Mouse (Mus musculus): ENCODE results near the gene Pafah1b2.

Pafah1b2 gene

DNA sequence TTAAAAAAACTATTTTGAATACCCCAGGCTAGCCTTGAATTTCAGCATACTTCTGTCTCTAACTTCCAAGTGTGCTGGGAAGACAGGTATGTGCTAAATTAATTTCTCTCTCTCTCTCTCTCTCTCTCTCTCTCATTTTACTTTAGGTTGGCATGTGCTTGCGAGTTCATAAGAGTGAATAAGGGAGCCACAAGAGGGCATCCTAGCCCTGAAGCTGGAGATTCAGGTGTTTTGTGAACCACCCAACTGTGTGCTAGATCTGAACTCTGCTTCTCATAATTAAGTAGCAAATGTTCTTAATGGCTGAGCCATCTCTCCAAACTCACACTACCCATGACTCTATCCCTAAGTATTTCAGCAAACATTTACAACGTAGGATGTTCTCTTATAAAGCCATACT is 35.6 kb downstream of the Pafah1b2 start:
- peak; percentile 18 for DNase-seq

DNA sequence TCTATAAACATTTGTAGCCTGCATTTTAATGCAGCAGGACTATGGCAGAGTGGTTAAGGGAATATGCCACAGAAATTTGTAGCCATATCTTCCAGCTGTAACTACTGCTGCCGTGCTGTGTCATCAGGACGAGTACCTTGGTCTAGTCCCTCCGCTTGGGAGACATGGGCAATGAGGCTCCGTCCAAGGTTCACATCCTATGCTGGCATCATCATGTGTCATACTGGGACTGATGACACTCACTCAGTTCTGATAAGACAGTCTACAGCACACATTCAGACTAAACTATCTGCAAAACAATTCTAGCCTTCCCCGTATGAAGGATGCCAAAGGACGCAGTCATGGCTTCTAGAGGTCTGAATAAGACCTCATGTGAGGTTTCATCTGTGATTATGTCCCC is 48.9 kb downstream of the Pafah1b2 start:
- no peak for DNase-seq

DNA sequence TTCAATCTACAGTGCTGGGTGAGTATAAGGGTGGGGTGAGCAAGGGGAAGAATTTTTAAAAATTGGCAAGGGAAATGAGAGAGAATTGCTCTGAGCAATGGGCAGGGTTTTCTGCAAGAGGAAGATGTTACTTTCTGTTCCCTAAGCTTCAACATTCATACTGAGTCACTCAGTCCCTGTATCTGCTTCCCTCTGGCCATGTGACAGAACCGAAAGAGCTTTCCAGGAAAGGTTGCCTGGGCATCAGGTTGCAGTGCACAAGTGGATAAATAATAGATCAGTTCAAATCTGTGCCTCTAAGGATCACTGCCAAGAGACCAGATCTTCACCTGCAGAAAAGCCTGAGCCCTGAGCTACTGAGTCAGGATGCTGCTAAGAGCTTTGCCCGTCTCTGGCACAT is 50.6 kb downstream of the Pafah1b2 start:
- no peak for DNase-seq

DNA sequence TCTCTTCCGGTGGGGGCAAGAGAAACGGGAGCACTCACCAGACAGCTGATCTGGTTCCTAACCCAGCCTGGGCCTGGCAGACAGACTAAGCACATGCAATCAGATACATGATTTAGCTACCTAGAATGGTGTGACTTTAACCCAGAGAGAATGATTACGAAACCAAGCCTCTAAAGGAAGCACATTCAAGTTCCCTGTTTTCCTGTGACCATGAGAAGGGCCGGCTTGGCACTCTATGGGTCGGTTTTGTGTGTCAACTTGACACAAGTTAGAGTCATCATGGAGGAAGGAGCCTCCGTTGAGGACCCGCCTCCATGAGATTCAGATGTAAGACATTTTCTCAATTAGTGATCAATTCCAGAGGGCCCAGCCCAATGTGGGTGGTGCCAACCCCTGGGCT is 52.8 kb downstream of the Pafah1b2 start:
- DNase-seq, result no peak

DNA sequence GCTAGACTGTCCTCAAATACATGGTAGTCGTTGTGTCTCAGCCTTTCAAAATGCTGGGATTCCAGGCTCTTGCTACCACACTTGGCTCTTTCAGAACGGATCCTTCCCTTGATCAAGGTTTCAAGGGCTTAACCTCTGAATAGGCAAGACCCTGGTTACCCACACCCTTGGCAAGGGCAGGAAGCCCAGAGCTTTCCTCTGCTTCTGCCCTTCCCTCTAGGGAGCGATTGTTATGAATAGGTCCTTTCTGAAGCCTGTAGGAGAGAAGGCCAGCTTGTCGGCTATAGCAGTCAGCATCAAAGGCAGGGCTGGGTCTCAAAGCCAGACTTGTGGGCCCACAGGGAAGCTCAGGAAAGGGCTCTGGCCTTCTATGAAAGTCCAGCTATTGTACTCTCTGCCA is 53.6 kb downstream of the Pafah1b2 start:
- no peak for DNase-seq

DNA sequence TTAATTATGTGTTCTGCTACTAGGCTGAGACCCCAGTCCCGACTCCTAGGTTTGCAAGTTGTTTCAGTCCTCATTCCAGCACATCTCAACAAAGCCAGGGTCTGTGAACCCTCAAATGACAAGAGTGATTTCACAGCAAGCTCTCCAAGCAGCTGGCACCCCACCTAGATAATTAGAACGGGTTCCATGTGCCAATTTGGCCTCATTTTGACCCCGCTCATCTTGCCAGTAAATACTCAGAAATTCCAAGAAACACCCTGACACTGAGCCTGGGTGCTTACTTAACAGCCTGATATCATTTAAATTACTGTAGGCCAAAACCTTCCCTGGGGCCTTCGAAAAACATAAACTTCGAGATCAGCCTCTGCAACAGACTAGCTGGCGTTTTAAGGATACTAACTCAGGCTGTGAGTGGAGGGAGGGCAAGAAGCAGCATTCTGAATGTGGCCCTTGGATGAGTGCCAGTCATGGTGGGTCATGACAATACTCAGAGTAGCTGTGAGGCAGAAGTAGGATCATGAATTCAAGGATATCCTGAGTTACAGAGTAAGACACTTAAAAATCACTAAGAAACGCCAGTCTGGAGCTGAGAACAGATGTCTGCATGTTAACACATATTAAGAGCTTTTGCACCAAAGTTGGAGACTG is 54.3 kb downstream of the Pafah1b2 start:
- DNase-seq, result no peak

DNA sequence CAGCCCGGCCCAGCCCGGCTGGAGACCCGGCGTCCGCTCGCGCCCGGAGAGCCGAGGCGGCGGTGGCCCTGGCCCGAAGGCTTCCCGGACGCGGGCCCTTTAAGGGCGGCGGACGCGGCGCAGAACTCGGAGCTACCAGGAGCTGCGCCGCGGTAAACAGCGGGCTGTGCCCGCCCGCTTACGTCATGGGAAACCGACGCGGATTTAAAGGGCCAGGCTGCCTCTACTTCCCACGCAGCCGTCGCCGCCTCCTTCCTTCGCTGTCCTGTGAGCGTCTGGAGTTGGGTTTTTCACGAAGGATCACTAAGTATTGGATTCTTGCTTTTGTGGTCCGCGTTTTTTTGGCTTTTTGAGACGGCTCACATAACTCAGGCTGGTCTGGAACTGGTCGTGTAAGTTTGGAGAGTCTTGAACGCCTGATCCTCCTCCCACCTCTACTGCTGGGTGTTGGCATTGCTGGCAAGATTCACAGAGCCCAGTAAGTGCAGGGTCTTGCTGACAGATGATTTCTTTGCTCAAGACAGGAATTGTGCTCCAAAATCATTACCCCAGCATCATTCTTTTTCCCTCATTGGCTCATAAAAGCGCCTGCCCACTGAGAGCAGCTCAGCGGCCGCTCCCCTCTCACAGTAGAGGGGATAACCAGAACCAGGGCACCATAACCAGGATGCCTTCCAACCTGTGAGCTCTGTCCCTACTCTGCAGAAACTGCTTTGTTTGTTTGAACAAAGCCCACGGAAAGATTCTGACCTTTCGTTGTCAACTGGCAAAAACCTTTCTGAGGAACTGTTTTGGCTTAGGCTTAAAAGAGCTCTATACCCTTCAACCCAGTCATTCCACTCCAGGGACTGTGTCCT is 57.2 kb downstream of the Pafah1b2 start, which contains the start of gene Sidt2:
TSS of gene Sidt2 (minus strand) at position 152 of the 857 bp plus-strand sequence.
- peak; percentile 90 for DNase-seq

DNA sequence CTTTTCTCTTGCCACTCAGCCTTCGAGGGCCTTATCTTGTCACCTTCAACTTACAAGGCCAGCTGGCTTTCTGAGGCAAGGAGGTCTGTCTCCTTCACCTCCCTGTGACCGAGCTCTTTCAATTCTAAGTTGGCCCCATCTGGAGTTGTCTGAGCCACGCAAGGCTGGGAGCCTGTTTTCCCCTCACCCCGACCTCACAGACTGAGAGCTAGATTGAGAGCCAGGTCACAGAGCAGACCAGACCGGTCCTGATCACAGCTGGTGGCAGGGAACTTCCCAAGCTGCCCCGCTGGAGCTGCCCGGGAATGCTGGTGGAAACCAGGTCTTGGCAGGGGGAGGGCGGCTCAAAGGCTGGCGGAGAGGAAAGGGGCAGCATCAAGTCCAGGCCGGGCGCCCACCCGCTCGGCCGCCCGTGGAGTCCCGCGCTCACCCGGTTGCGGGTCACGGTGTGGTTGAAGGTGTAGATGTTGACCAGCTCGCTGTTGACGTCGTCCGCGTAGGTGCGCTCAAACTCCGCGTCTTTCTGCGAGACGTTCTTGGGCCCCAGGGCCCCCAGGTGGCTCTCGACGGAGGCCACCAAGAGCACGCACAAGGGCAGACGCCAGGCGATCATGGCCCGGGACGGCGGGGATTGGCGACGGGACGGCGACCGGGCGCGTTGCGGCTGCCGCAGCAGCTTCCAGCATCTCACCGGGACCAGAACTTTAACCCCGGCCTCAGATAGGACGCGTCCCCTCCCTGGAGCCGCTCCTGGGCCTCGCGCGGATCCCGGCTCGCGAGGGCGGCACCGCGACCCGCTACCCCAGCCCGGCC is 58.0 kb downstream of the Pafah1b2 start:
- peak; percentile 51 for DNase-seq

DNA sequence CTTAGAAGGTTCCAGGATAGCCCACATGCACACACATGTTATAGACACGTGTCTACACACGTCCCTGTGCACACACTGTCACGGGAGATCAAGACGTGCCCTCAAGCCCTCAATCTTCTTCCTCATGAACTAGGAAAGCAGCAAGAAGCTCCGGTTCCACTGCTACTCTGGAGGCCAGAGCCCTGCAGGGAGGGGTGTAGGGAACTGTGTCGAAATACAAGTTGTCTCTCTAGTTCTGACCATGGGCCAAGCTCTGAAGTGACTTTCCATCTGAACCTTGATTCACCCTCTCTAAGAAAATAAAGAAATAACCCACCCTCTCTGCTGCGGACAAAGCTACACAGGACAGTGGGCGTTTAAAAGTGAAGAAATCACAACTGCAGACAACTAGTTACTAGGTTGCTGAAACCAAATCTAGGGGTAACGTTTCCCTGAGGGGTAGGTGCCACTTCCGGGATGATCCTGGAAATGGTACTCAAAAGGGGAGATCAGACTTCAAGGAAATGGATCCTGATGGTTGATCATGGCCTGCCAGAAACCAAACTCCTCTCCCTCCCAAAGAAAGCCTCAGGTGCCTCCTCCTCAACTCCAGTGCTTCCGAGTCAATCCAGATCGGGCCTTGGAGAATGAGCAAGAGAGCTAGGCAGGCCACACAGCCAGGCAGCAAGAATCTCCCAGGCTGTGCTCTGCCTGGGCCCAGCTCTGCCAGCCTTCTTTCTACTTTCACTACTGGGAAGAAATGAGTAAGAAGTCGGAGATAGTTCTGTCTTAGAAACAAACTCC is 58.8 kb downstream of the Pafah1b2 start:
- peak; percentile 28 for DNase-seq

DNA sequence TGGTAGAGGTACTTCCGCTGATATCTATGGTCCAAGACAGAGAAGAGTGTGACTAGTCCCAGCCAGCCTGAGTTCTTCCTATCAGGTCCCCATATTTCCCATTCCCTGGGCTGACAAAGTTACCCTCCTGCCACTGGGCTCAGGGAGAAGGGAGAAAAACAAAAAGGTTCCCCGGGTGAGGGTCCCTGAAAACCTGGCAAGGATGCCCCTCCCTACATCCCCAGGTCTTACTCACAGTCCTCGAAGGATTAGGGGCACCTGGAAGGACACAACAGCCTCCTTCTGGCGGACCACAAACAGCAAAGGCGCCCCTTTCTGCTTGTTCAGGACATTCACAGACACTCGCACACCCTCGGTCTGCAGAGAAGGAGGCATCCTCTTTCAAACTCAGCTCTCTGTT is 59.6 kb downstream of the Pafah1b2 start:
- DNase-seq, result no peak

DNA sequence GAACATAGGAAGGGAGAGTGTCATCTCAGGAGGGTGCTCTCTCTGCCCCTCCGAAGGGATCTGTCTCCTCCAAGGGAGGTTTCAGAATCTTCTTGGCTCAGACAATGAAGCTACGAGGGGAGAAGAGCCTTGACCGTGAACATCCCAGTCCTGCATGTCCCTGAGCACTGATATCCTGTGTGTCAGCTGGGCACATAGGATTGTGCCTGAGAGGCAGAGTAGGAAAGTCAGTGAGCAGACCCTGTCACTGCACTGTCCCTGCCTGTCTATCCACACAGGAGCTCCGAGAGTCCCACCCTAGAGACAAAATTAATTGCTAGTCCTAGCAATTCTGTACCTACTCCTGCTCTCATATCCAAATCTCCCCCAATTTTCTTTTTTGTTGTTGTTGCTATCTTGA is 60.4 kb downstream of the Pafah1b2 start:
- no peak for DNase-seq

DNA sequence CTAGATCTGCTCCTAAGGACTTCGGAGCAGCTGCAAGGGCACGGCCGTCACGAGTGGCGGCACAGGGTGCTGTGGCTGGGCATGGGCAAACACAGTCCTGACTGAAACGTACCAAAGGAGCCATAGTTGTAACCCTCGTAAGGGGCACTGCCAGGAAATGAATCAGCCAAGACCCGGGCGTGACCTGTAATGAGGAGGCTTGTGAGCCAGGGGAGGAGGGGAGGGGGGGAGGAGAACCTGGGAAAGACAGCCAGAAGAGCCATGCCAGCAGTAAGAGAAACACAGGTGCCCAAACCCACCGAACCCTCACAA is 65.7 kb downstream of the Pafah1b2 start:
- DNase-seq, result no peak

DNA sequence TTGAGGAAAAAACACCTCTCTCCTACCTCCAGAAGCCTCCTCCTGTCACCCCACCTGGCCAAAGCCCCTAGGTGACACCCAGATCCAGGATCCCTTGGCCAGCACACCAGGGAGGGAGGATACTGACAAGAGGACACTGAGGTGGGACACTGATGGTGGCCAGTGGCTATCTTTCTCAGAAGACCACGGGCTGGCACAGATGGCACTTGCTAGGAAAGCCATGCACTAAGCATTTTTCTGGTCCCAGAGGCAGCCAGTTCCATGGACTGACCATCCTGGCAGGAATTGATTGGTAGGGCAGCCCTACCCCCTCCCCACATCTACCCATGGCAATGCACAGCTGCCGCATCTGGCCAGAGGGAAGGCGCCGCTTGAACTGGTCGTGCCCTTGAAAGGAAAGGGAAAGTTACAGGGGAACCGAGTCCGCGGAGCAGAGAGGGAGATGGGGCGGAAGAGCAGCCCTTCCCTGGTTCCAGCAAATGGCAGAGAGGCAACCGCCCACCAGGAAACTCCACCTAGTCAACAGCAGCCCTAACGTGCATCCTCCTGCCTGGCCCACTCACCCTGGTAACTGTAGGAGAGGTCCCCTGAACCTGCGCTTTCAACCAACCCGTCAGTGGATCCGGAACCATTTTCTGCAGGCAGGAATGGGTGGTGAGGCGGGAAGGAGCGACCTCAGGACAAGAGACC is 66.2 kb downstream of the Pafah1b2 start:
- DNase-seq, result no peak

DNA sequence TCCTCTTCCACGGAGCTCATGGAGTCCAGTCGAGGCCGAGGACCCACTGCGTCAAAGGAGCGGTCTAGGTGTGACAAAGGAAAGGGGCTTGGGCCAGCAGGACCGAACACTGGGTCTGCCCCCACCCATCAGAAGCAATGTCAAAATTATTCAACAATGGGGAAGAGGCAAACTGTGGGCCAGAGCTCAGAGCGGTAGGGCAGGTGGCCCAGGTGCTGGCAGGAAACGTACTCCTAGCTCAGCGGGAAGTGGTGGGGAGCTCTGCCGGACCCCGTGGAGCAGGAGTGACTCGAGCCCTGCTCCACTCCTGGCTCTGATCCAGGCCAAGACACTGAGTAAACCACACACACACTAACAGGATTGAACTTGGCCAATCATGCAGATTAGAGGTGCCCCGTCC is 66.8 kb downstream of the Pafah1b2 start:
- no peak for DNase-seq

DNA sequence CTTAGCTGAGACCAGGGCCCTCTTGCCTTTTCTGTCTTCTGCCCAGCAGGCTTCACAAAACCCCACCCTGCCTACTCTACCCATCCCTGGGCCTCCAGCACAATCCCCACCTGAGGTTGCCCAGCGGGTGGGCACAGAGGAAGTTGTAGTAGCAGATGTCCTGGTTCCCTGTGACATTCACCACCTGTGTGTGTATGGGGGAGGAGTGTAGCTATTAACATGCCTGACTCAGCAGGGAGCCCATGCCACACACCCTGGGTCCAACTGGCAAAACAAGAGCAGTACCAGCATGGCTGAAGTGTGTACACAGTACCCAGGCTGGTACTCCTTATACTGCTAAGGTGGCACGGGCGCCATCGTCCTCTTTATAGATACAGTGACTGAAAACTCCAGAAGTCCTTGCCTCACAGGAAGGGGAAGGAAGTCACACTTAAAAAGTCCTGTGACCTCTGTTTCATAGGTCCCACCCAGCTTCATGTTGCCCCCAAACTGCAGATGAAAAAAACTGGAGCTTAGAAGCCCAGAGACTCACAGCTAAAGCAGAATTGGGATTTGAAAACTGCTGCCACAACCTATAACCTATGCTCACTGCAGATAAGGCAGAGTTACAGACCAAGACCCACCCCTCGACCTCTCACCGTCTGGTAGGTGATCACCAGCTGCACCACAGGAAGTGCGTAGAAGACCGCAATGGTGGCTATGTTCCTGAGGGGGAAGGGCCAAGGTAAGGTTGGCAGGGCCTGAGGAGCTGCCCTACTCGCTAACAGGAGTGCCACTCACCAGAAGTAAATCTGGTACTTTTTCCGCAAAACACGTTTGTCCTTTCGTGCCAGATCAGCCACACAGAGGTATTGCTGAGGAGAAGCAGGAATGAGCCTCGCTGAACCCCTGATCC is 67.7 kb downstream of the Pafah1b2 start:
- no peak for DNase-seq

DNA sequence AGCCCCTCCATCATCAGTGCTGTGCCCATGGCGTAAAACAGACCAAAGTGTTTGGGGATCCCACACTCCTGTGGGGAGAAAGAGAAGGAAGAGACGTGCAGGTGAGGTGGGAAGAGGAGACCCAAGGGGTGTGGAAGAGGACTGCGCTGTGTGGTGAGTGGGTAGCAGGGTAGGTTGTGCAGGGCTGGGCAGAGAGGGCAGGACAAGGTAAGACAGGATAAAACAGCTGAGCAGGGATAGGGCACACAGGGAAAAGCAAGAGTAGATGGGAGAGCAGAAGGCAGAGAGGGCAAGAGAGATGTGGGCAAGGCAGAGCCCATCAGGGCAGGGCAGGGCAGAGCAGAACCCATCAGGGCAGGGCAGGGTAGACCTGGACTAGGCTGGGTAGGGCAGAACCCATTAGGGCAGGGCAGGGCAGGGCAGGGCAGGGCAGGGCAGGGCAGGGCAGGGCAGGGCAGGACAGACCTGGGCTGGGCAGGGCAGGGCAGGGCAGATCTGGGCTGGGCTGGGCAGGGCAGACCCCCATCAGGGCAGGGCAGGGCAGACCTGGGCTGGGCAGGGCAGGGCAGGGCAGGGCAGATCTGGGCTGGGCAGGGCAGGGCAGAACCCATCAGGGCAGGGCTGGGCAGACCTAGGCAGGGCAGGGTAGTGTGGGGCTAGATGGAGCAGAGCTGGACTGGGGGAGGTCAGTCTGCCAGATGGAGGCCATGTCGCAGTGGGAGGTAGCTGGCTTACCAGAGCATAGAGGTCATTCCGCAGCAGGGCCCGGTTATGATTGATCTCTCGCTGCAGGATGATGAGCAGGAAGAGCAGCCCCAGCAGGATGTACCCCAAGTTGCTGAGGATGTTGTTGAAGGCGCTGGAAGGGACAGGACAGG is 68.6 kb downstream of the Pafah1b2 start:
- no peak for DNase-seq

DNA sequence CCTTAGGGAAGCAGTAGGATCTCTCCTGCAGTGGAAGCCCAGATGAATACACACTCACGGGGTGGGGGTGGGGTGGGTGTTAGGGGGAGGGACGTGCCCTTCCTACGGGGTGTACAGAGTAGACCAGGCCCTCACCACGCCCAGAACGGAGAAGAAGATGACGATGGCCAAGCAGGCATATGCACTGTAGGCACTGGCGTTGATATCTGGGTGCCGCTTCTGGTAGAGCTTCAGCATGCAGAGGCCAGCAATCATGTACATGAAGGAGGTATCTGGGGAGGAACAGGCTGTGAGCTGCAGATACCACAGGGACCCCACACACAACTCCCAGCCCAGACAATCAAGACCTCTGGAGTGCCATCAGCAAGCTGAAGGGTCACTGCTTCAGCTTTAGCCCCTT is 69.6 kb downstream of the Pafah1b2 start:
- no peak for DNase-seq

DNA sequence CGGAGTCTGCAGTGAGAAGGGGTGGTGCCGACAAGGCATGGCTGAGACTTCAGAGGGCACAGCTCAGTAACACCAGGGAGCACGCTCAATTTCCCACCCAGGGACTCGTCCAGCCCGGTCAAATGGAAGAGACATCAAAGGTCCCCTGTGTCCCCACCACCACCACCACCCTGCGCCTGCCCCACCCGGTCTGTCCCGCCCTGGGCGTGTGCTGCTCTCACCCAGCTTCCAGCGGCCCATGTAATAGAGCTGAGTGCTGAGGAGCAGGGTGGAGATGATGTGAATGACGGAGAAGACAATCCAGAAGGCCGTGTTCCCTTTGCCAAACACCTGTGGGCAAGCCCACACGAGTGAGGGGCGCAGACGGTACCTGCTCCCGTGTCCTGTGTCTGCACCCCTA is 70.0 kb downstream of the Pafah1b2 start:
- DNase-seq, result no peak

DNA sequence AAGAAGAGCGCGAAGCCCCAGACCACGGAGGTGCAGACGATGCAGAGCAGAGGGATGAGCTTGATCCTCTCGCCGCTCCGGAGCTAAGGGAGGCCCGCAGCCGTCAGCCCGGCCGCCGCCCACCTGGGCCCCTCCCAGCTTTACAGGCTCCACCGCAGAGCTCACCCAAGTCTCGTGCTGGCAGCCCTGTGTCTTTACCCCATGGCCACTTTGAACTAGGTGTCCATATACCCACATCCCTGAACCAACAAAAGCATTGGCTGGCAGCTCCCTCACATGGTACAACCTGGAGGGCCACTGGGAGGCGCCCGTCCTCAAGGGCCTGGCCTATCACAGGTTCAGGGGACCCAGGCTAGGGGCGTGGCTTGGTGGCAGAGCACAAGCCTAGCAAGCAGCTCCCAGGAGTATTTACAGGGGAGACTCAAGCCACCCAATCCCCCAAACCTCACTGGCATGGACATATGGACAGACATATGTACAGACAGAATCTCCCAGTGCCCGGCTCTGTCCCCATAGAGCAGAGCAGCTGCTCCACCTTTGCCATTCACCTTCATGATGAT is 71.1 kb downstream of the Pafah1b2 start:
- DNase-seq, result no peak

DNA sequence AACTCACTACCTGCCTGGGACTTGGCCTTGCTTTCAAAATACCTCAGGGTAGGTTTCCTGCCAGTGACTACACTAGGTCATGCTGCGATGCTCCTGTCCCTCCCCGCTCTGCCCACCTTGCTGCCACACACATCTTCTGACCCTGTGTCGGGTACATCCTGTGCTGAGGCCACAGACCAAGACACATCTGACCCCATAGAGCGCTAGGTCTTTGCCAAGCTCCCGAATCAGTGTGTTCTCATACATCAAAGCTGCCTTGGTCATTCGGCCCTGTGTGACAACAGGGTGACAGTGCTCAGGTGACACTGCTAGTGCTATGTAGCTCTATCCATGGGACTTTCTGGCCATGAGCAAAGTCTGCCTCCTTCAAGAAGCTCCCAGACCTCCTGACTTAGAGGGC is 72.7 kb downstream of the Pafah1b2 start:
- DNase-seq, result no peak
